Mouse (Mus musculus): Measurements from ENCODE around the gene Bcl6b.

- no peak for TF ChIP-seq GATA1 (IDR thresholded peaks at IDR 0.05; ENCODE audit: borderline replicate concordance, low read length)
- TF ChIP-seq FLI1 (IDR thresholded peaks at IDR 0.05; ENCODE audit: low read length): no peak
Observed at GRCm38 (mm10) chr11:70265819-70266218, 36.2 kb upstream of the Bcl6b start.
